Mouse (Mus musculus) stomach, embryonic 14.5 days (tissue): ENCODE data around the gene Col4a3bp. TPM values are rescaled to one million over a fixed set of nuclear protein-coding genes. Genes with fewer than 3 reads are reported as not detected.

Experiments
- ATAC-seq: fragments of 200-750 bp; cut with Nextera tagmentation; 2 replicates; pipeline ENCODE4 v1.8.0; 2017; ENCODE audit warnings: low read depth, moderate TSS enrichment; ENCODE audit not compliant: insufficient number of reproducible peaks, insufficient read depth, low FRiP score
- H3K27ac ChIP-seq: fragments of 300-500 bp; sonication (generic); 2 replicates; pipeline ENCODE4 v1.5.1; 2014; ENCODE audit warnings: mild to moderate bottlenecking, low read length, moderate library complexity, mixed read lengths
- H3K27me3 ChIP-seq: fragments of 300-500 bp; sonication (generic); 2 replicates; pipeline ENCODE4 v1.6.1; 2014; ENCODE audit warnings: low read length, control low read depth, mixed read lengths; ENCODE audit not compliant: control insufficient read depth, insufficient read depth
- H3K36me3 ChIP-seq: fragments of 300-500 bp; sonication (generic); 2 replicates; pipeline ENCODE4 v1.6.1; 2014; ENCODE audit warnings: mild to moderate bottlenecking, control low read depth, low read length, moderate library complexity, mixed read lengths; ENCODE audit not compliant: control insufficient read depth, insufficient read depth
- H3K4me1 ChIP-seq: fragments of 300-500 bp; sonication (generic); 2 replicates; pipeline ENCODE4 v1.6.1; 2014; ENCODE audit warnings: low read length, control low read depth, mixed read lengths; ENCODE audit not compliant: control insufficient read depth, insufficient read depth
- H3K4me2 ChIP-seq: fragments of 300-500 bp; sonication (generic); replicated peaks from 2 replicates; pipeline ENCODE4 v1.6.1; 2014; ENCODE audit warnings: low read depth, low read length, control low read depth
- H3K4me3 ChIP-seq: fragments of 300-500 bp; sonication (generic); 2 replicates; pipeline ENCODE4 v1.5.1; 2014; ENCODE audit warnings: low read depth, low read length, control low read depth
- H3K9ac ChIP-seq: fragments of 300-500 bp; sonication (generic); replicated peaks from 2 replicates; pipeline ENCODE4 v1.6.1; 2014; ENCODE audit warnings: low read depth, mild to moderate bottlenecking, control low read depth, low read length, moderate library complexity, mixed read lengths
- H3K9me3 ChIP-seq: fragments of 300-500 bp; sonication (generic); 2 replicates; pipeline ENCODE4 v1.6.1; 2016; ENCODE audit warnings: low read depth, low read length, control low read depth; ENCODE audit not compliant: control insufficient read depth
- WGBS: fragments of 180-500 bp; shearing (Covaris S2); extraction: QIAGEN DNeasy Blood & Tissue Kit; methylation state at CpG from one replicate; pipeline ENCODE4 v1.1.7; 2014; 5-methylcytosine and 5-hydroxymethylcytosine counted together
- polyA plus RNA-seq: library from polyadenylated mRNA; unstranded; fragments of >200 nt; fragmentation: Nextera tagmentation; extraction: Ambion mirVana; gene quantifications from 2 replicates; pipeline ENCODE4 v1.2.1, GENCODE M21; 2014

Gene Col4a3bp
- polyA plus RNA-seq, 1 experiment from 2014 or later = 22.3 TPM

DNA sequence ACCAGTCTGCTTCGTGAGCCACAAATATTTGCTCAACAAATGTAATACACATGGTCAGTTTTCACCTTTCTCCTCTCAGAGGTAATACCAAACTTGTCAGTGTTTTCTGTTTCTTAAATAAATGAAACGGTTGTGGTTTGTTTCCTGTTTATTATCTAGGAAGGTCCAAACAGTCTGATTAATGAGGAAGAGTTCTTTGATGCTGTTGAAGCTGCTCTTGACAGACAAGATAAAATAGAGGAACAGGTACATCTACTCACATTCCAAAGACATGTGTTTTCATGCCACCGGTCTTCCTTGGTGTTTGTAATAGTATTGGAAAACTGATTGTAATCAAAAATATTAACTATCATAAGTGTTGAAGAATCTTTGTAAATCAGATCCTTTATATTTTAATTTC is 72.2 kb downstream of the Col4a3bp start:
- Histone ChIP-seq H3K36me3 (peaks cover 12% of the 10 kb centered on the region; the same call in 1 of the 2 replicates), H3K9ac (no peak overlapping the region), H3K4me3 (no peak overlapping the region), H3K9me3 (no peaks in the 10 kb centered on the region), H3K4me1 (no peaks in the 10 kb centered on the region), H3K4me2 (no peak overlapping the region), H3K27me3 (no peaks in the 10 kb centered on the region), H3K27ac (no peak overlapping the region)
- no peak for ATAC-seq
- WGBS = 82% methylated on average over 3 of the region's 3 CpGs

DNA sequence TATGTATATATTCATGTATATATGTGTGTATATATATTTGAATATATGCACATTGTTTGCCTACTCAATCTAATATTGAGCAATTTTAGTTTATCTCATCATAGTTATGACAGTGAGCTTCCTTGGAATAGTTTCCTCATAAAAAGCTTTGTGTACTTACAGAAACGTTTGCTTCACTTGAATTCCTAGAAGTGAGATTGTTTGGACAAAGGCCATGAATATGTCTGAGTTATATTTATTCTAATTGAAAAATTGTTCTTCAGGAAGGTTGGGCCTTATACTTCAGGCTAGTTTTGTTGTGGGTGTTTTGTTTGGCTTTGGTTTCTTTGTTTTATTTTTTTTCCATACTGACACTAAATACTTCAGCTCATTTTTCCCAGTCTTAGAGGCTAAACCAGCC is 78.5 kb downstream of the Col4a3bp start:
- H3K36me3 ChIP-seq = peaks cover 11% of the 10 kb centered on the region
- H3K4me3 ChIP-seq = no peak overlapping the region
- no peak overlapping the region for H3K9ac ChIP-seq
- H3K4me1 ChIP-seq = no peaks in the 10 kb centered on the region
- no peak overlapping the region for H3K4me2 ChIP-seq
- H3K27ac ChIP-seq = no peak overlapping the region
- H3K9me3 ChIP-seq = no peaks in the 10 kb centered on the region
- H3K27me3 ChIP-seq = no peaks in the 10 kb centered on the region
- WGBS = 33% methylated on average over 1 of the region's 1 CpGs
- no peak for ATAC-seq

GRCm38 (mm10) chr13:96630396-96630795 is 88.0 kb downstream of the Col4a3bp start:
- no peak overlapping the region for H3K9ac ChIP-seq
- no peaks in the 10 kb centered on the region for H3K9me3 ChIP-seq
- no peak overlapping the region for H3K27ac ChIP-seq
- peaks cover 26% of the 10 kb centered on the region for H3K36me3 ChIP-seq
- whole genome bisulfite sequencing = 93% methylated on average over 4 of the region's 4 CpGs
- no peaks in the 10 kb centered on the region for H3K27me3 ChIP-seq
- ATAC-seq = no peak
- no peak overlapping the region for H3K4me2 ChIP-seq
- H3K4me1 ChIP-seq = no peaks in the 10 kb centered on the region
- H3K4me3 ChIP-seq = no peak overlapping the region

- 71% methylated on average over 2 of the region's 2 CpGs for WGBS
- Histone ChIP-seq H3K4me1 (no peaks in the 10 kb centered on the region), H3K27ac (no peak overlapping the region), H3K9ac (no peak overlapping the region), H3K36me3 (peaks cover 14% of the 10 kb centered on the region), H3K4me3 (no peak overlapping the region), H3K4me2 (no peak overlapping the region), H3K27me3 (no peaks in the 10 kb centered on the region), H3K9me3 (no peaks in the 10 kb centered on the region)
- no peak for ATAC-seq
These were observed 101.8 kb downstream of the Col4a3bp start for GRCm38 (mm10) chr13:96644168-96644567.

DNA sequence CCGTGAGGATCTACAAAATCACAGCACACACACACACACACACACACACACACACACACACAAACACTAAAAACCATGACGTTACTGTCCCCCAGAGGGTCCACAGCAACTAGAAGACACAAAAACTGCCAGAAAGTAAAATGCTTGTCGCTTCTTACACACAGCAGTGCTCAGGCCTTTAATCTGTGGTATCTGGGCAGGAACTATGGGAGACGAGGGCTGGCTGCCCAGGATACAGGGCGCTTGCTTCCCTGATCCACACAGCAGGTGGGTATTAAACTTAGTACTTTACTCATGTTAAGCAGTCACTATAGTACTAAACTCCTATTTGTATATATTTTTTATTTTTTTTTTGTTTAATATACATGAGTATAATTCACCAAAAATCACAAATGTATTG is 103.4 kb downstream of the Col4a3bp start:
- 69% methylated on average over 5 of the region's 5 CpGs for WGBS
- no peaks in the 10 kb centered on the region for H3K27me3 ChIP-seq
- no peak for ATAC-seq
- H3K4me2 ChIP-seq = no peak overlapping the region
- H3K9me3 ChIP-seq = no peaks in the 10 kb centered on the region
- H3K4me3 ChIP-seq = no peak overlapping the region
- H3K9ac ChIP-seq = no peak overlapping the region
- H3K36me3 ChIP-seq = peaks cover 25% of the 10 kb centered on the region
- no peaks in the 10 kb centered on the region for H3K4me1 ChIP-seq
- no peak overlapping the region for H3K27ac ChIP-seq

DNA sequence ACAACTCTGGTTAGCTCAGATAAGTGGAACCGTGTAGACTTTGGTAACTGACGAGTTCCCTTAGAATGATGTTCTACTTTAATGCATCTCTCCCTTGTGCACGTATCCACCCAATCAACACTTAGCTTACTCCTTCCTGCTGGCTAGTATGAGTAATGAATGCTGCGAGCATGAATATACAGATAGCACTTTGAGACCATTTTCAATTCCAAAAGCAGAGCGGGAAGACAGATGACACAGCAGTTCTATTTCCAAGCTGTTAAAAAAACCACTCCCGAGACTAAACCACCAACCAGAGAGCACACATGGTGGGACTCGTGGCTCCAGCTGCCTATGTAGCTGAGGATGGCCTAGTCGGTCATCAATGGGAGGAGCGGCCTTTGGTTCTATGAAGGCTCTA is 110.6 kb downstream of the Col4a3bp start:
- H3K4me2 ChIP-seq = no peak overlapping the region
- no peaks in the 10 kb centered on the region for H3K9me3 ChIP-seq
- H3K36me3 ChIP-seq = peaks cover 88% of the 10 kb centered on the region
- no peak for ATAC-seq
- no peaks in the 10 kb centered on the region for H3K27me3 ChIP-seq
- no peak overlapping the region for H3K9ac ChIP-seq
- 83% methylated on average over 9 of the region's 9 CpGs for whole genome bisulfite sequencing
- H3K4me1 ChIP-seq = no peaks in the 10 kb centered on the region
- H3K4me3 ChIP-seq = no peak overlapping the region
- H3K27ac ChIP-seq = no peak overlapping the region

GRCm38 (mm10) chr13:96656673-96657072 is 114.3 kb downstream of the Col4a3bp start:
- no peak for ATAC-seq
- Histone ChIP-seq H3K4me2 (no peak overlapping the region), H3K27me3 (no peaks in the 10 kb centered on the region), H3K9ac (no peak overlapping the region), H3K36me3 (peaks cover 86% of the 10 kb centered on the region), H3K4me3 (no peak overlapping the region), H3K9me3 (no peaks in the 10 kb centered on the region), H3K27ac (no peak overlapping the region), H3K4me1 (no peaks in the 10 kb centered on the region)
- 71% methylated on average over 1 of the region's 1 CpGs for WGBS

- H3K4me2 ChIP-seq = no peak overlapping the region
These were observed 116.5 kb downstream of the Col4a3bp start for GRCm38 (mm10) chr13:96658936-96659335.

GRCm38 (mm10) chr13:96660095-96660860 is 117.9 kb downstream of the Col4a3bp start:
- H3K27me3 ChIP-seq = no peaks in the 10 kb centered on the region
- H3K4me1 ChIP-seq = no peaks in the 10 kb centered on the region
- 75% methylated on average over 10 of the region's 10 CpGs for WGBS
- H3K9ac ChIP-seq = no peak overlapping the region
- H3K9me3 ChIP-seq = no peaks in the 10 kb centered on the region
- no peak overlapping the region for H3K4me2 ChIP-seq
- H3K4me3 ChIP-seq = no peak overlapping the region
- H3K36me3 ChIP-seq = peaks cover 89% of the 10 kb centered on the region
- no peak for ATAC-seq
- H3K27ac ChIP-seq = no peak overlapping the region

More at GRCm38 (mm10) chr13:96658936-96659335, 116.5 kb downstream of the Col4a3bp start:
- no peaks in the 10 kb centered on the region for H3K9me3 ChIP-seq
- WGBS = 91% methylated on average over 7 of the region's 7 CpGs
- H3K4me1 ChIP-seq = no peaks in the 10 kb centered on the region
- ATAC-seq = no peak
- H3K27me3 ChIP-seq = no peaks in the 10 kb centered on the region
- no peak overlapping the region for H3K27ac ChIP-seq
- no peak overlapping the region for H3K9ac ChIP-seq
- peaks cover 89% of the 10 kb centered on the region for H3K36me3 ChIP-seq
- H3K4me3 ChIP-seq = no peak overlapping the region
